Mouse (Mus musculus) kidney, postnatal 0 days (tissue): ENCODE measurements around the gene Syne2. TPM values are rescaled to one million over a fixed set of nuclear protein-coding genes. Genes with fewer than 3 reads are reported as not detected.
"Not testable (repeated sequence)": the region's sequence is repeated elsewhere in the genome, so short reads cannot be mapped to it uniquely, and the experiment has no call there.

ENCODE experiments used
- ATAC-seq: fragments of 200-750 bp; cut with Nextera tagmentation; replicated peaks from 2 replicates; pipeline ENCODE4 v1.8.0; 2017; ENCODE audit warnings: low read depth, moderate number of reproducible peaks, moderate TSS enrichment, moderate library complexity; ENCODE audit not compliant: low FRiP score
- DNase-seq: peaks from one replicate; pipeline ENCODE4 v3.0.0-alpha.2; 2016; ENCODE audit warnings: low spot score
- H3K27ac ChIP-seq: fragments of 300-500 bp; sonication (generic); 2 replicates; pipeline ENCODE4 v1.5.1; 2014; ENCODE audit warnings: mild to moderate bottlenecking
- H3K27me3 ChIP-seq: fragments of 300-500 bp; sonication (generic); 2 replicates; pipeline ENCODE4 v1.6.1; 2014; ENCODE audit warnings: low read length, mixed read lengths; ENCODE audit not compliant: insufficient read depth
- H3K36me3 ChIP-seq: fragments of 300-500 bp; sonication (generic); 2 replicates; pipeline ENCODE4 v1.6.1; 2014; ENCODE audit warnings: low read length, mixed read lengths; ENCODE audit not compliant: insufficient read depth
- H3K4me1 ChIP-seq: fragments of 300-500 bp; sonication (generic); replicated peaks from 2 replicates; pipeline ENCODE4 v1.6.1; 2014; ENCODE audit warnings: antibody characterized with exemption, low read length, mixed read lengths; ENCODE audit not compliant: insufficient read depth
- H3K4me2 ChIP-seq: fragments of 300-500 bp; sonication (generic); 2 replicates; pipeline ENCODE4 v1.6.1; 2014; ENCODE audit warnings: mild to moderate bottlenecking, low read length, moderate library complexity, mixed read lengths
- H3K4me3 ChIP-seq: fragments of 300-500 bp; sonication (generic); replicated peaks from 2 replicates; pipeline ENCODE4 v1.5.1; 2014; ENCODE audit warnings: low read depth, low read length
- H3K9ac ChIP-seq: fragments of 300-500 bp; sonication (generic); 2 replicates; pipeline ENCODE4 v1.6.1; 2014; ENCODE audit warnings: low read depth, low read length
- H3K9me3 ChIP-seq: fragments of 300-500 bp; sonication (generic); replicated peaks from 2 replicates; pipeline ENCODE4 v1.6.1; 2016; ENCODE audit warnings: low read length, inconsistent platforms, mixed read lengths
- CTCF ChIP-seq: IDR thresholded peaks from 2 replicates; pipeline ENCODE4 v1.5.1; 2016; ENCODE audit warnings: antibody characterized with exemption, low read depth, mild to moderate bottlenecking, moderate library complexity
- WGBS: fragments of 180-500 bp; shearing (Covaris S2); extraction: QIAGEN DNeasy Blood & Tissue Kit; methylation state at CpG from one replicate; pipeline ENCODE4 v1.1.7; 2014; 5-methylcytosine and 5-hydroxymethylcytosine counted together
- polyA plus RNA-seq: library from polyadenylated mRNA; unstranded; fragments of >200 nt; fragmentation: Nextera tagmentation; extraction: Ambion mirVana; gene quantifications from 2 replicates; pipeline ENCODE4 v1.2.1, GENCODE M21; 2015

Syne2 gene
- polyA plus RNA-seq, 1 experiment from 2014 or later, result 37.2 TPM

GRCm38 (mm10) chr12:76123223-76123622, 305.3 kb downstream of the Syne2 start:
- 85% methylated on average over 6 of the region's 6 CpGs for WGBS
- no peak overlapping the region for H3K9ac ChIP-seq
- no peaks in the 10 kb centered on the region for H3K27me3 ChIP-seq
- no peak for ATAC-seq
- no peak overlapping the region for H3K4me2 ChIP-seq
- no peaks in the 10 kb centered on the region for H3K4me1 ChIP-seq
- H3K9me3 ChIP-seq, result no peaks in the 10 kb centered on the region
- TF ChIP-seq CTCF, result no peak
- no peak overlapping the region for H3K4me3 ChIP-seq
- DNase-seq, result no peak
- no peak overlapping the region for H3K27ac ChIP-seq
- no peaks in the 10 kb centered on the region for H3K36me3 ChIP-seq

- no peak overlapping the region for H3K4me2 ChIP-seq
Observed at GRCm38 (mm10) chr12:76128306-76128705, 310.4 kb downstream of the Syne2 start.

GRCm38 (mm10) chr12:76128831-76129230, 310.9 kb downstream of the Syne2 start:
- no peaks in the 10 kb centered on the region for H3K27me3 ChIP-seq
- H3K4me2 ChIP-seq, result no peak overlapping the region
- WGBS, result 73% methylated on average over 10 of the region's 10 CpGs
- ATAC-seq, result no peak
- H3K9me3 ChIP-seq, result no peaks in the 10 kb centered on the region
- H3K9ac ChIP-seq, result no peak overlapping the region
- no peak for TF ChIP-seq CTCF
- no peak overlapping the region for H3K27ac ChIP-seq
- H3K36me3 ChIP-seq, result no peaks in the 10 kb centered on the region
- no peaks in the 10 kb centered on the region for H3K4me1 ChIP-seq
- H3K4me3 ChIP-seq, result no peak overlapping the region
- DNase-seq, result peak; percentile 24

More at GRCm38 (mm10) chr12:76128306-76128705, 310.4 kb downstream of the Syne2 start:
- Histone ChIP-seq H3K9me3 (no peaks in the 10 kb centered on the region), H3K27ac (no peak overlapping the region), H3K9ac (no peak overlapping the region), H3K27me3 (no peaks in the 10 kb centered on the region), H3K4me3 (no peak overlapping the region), H3K36me3 (no peaks in the 10 kb centered on the region), H3K4me1 (no peaks in the 10 kb centered on the region)
- ATAC-seq (no peak), DNase-seq (peak; percentile 9)
- TF ChIP-seq CTCF, result no peak
- WGBS, result 37% methylated on average over 3 of the region's 3 CpGs

GRCm38 (mm10) chr12:76130281-76130680, 312.3 kb downstream of the Syne2 start:
- WGBS, result 34% methylated on average over 4 of the region's 4 CpGs
- no peak for ATAC-seq
- Histone ChIP-seq H3K4me1 (no peaks in the 10 kb centered on the region), H3K27ac (no peak overlapping the region), H3K9me3 (no peaks in the 10 kb centered on the region), H3K27me3 (no peaks in the 10 kb centered on the region), H3K9ac (no peak overlapping the region), H3K4me3 (no peak overlapping the region), H3K36me3 (no peaks in the 10 kb centered on the region), H3K4me2 (no peak overlapping the region)
- TF ChIP-seq CTCF, result peak; percentile 58
- peak; percentile 38 for DNase-seq

- TF ChIP-seq CTCF, result no peak
- DNase-seq, result no peak
- Histone ChIP-seq H3K4me2 (no peak overlapping the region), H3K4me1 (no peaks in the 10 kb centered on the region), H3K27me3 (no peaks in the 10 kb centered on the region), H3K36me3 (no peaks in the 10 kb centered on the region), H3K9ac (no peak overlapping the region), H3K27ac (no peak overlapping the region), H3K9me3 (no peaks in the 10 kb centered on the region), H3K4me3 (no peak overlapping the region)
- WGBS, result 88% methylated on average over 6 of the region's 6 CpGs
- ATAC-seq, result no peak
Observed at GRCm38 (mm10) chr12:76130891-76131290, 313.0 kb downstream of the Syne2 start.

GRCm38 (mm10) chr12:76132591-76132990, 314.7 kb downstream of the Syne2 start:
- H3K9ac ChIP-seq, result no peak overlapping the region
- H3K4me1 ChIP-seq, result no peaks in the 10 kb centered on the region
- 86% methylated on average over 4 of the region's 4 CpGs for WGBS
- no peaks in the 10 kb centered on the region for H3K27me3 ChIP-seq
- no peak overlapping the region for H3K4me2 ChIP-seq
- no peak overlapping the region for H3K4me3 ChIP-seq
- no peak for DNase-seq
- no peak for ATAC-seq
- no peak overlapping the region for H3K27ac ChIP-seq
- H3K36me3 ChIP-seq, result no peaks in the 10 kb centered on the region
- no peak for TF ChIP-seq CTCF
- no peaks in the 10 kb centered on the region for H3K9me3 ChIP-seq

GRCm38 (mm10) chr12:76133081-76133480, 315.1 kb downstream of the Syne2 start:
- H3K4me1 ChIP-seq, DNase-seq, H3K36me3 ChIP-seq, H3K4me3 ChIP-seq, H3K27ac ChIP-seq, H3K27me3 ChIP-seq, H3K9ac ChIP-seq, H3K9me3 ChIP-seq, H3K4me2 ChIP-seq, ATAC-seq: not testable (repeated sequence)
- 85% methylated on average over 9 of the region's 9 CpGs for WGBS
- peak; percentile 20; the same call in 1 of the 2 replicates for TF ChIP-seq CTCF
